ENCODE assay signal across 25 mouse cellular contexts in the genomic region with DNA sequence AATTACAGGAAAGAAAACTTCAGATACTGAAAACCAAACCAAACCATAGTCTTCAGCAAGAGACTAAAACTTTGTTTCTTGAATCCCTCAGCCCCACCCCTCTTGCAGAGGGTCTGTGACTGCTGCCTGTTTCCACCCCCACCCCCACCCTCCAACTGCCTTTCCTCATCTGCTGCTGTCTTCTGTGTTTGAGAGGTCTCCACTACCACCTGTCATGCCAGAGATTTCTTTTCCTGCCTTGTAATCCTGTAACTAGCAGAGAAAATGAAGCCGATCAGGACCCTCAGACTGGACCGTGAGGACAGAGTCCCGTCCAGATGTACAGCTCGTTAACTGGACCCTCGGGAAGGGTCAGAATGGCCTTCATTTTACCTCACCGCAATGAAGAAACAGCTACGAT.
DNase-seq lines count a peak whose midpoint lies in the region; ATAC-seq and TF ChIP-seq lines count a peak whose summit lies in the region.
"Had no signal": no experiment of that assay in that cellular context is flagged by ENCODE, and none has a peak within 500 bp of the region (broad histone marks: within the 10 kb centered on the region; RNA-seq: fewer than 3 reads in every experiment).

No protein-coding gene starts in this region.

- no peaks in the 10 kb centered on the region for H3K27me3 ChIP-seq in embryonic facial prominence, embryonic 14.5 days (replicated peaks; ENCODE audit: control insufficient read depth, insufficient read depth, low read length)
- no peaks in the 10 kb centered on the region for H3K27me3 ChIP-seq in embryonic facial prominence, embryonic 10.5 days (replicated peaks; ENCODE audit: low read depth, poor library complexity, severe bottlenecking)
- no peaks in the 10 kb centered on the region for H3K27me3 ChIP-seq in intestine, embryonic 16.5 days (replicated peaks; ENCODE audit: control insufficient read depth, insufficient read depth, low read length)
- no peaks in the 10 kb centered on the region for H3K27me3 ChIP-seq in intestine, postnatal 0 days (replicated peaks; ENCODE audit: control insufficient read depth, insufficient read depth, low read length)
- H3K27me3 ChIP-seq in testis, adult 2 months (ENCODE audit: control insufficient read depth, insufficient read depth, low read length): no peaks in the 10 kb centered on the region
- H3K27me3 ChIP-seq: embryonic facial prominence, embryonic 15.5 days; heart, embryonic 13.5 days had no signal

- no peaks in the 10 kb centered on the region for H3K4me1 ChIP-seq in embryonic facial prominence, embryonic 14.5 days (ENCODE audit: control insufficient read depth, insufficient read depth, low read length)
- H3K4me1 ChIP-seq in embryonic facial prominence, embryonic 10.5 days: no peaks in the 10 kb centered on the region
- peaks cover 7% of the 10 kb centered on the region; the same call in 1 of the 2 replicates for H3K4me1 ChIP-seq in intestine, embryonic 16.5 days (ENCODE audit: control insufficient read depth, insufficient read depth, low read length)
- H3K4me1 ChIP-seq in intestine, postnatal 0 days (replicated peaks; ENCODE audit: control insufficient read depth, insufficient read depth, low read length): no peaks in the 10 kb centered on the region; the same call in 1 of the 2 replicates
- peaks cover 8% of the 10 kb centered on the region; the same call in 1 of the 2 replicates for H3K4me1 ChIP-seq in testis, adult 2 months (ENCODE audit: control insufficient read depth, insufficient read depth, low read length)
- H3K4me1 ChIP-seq: heart, embryonic 10.5 days; heart, embryonic 13.5 days had no signal

- H3K9ac ChIP-seq in embryonic facial prominence, embryonic 14.5 days (ENCODE audit: low read depth, low read length): no peak overlapping the region
- H3K9ac ChIP-seq in intestine, embryonic 16.5 days (ENCODE audit: low read depth, low read length): no peak overlapping the region
- no peak overlapping the region for H3K9ac ChIP-seq in intestine, postnatal 0 days (ENCODE audit: low read depth, low read length)
- H3K9ac ChIP-seq: embryonic facial prominence, embryonic 15.5 days; heart, embryonic 13.5 days; hindbrain, embryonic 14.5 days had no signal

- H3K9me3 ChIP-seq in embryonic facial prominence, embryonic 14.5 days (ENCODE audit: control insufficient read depth, low read length): no peaks in the 10 kb centered on the region
- no peaks in the 10 kb centered on the region for H3K9me3 ChIP-seq in embryonic facial prominence, embryonic 10.5 days
- no peaks in the 10 kb centered on the region for H3K9me3 ChIP-seq in intestine, embryonic 16.5 days (ENCODE audit: control insufficient read depth, low read length)
- H3K9me3 ChIP-seq in intestine, postnatal 0 days (ENCODE audit: control insufficient read depth): no peaks in the 10 kb centered on the region
- H3K9me3 ChIP-seq: embryonic facial prominence, embryonic 15.5 days; heart, embryonic 10.5 days; heart, embryonic 13.5 days had no signal

- H3K4me3 ChIP-seq in embryonic facial prominence, embryonic 14.5 days (ENCODE audit: low read depth, low read length): no peak overlapping the region
- H3K4me3 ChIP-seq in embryonic facial prominence, embryonic 10.5 days: no peak overlapping the region
- H3K4me3 ChIP-seq in intestine, embryonic 16.5 days (ENCODE audit: low read length): no peak overlapping the region
- no peak overlapping the region for H3K4me3 ChIP-seq in intestine, postnatal 0 days (ENCODE audit: low read depth, low read length)
- peak overlapping the region; percentile 70 for H3K4me3 ChIP-seq in testis, adult 2 months (ENCODE audit: control insufficient read depth, low read depth, low read length)
- H3K4me3 ChIP-seq: embryonic facial prominence, embryonic 15.5 days; heart, adult 2 months; heart, embryonic 10.5 days; heart, embryonic 13.5 days had no signal

- H3K27ac ChIP-seq in embryonic facial prominence, embryonic 14.5 days (replicated peaks; ENCODE audit: low read depth, low read length): no peak overlapping the region
- no peak overlapping the region for H3K27ac ChIP-seq in embryonic facial prominence, embryonic 10.5 days (replicated peaks)
- H3K27ac ChIP-seq in intestine, embryonic 16.5 days (ENCODE audit: low read length): no peak overlapping the region; the same call in 1 of the 2 replicates
- no peak overlapping the region for H3K27ac ChIP-seq in intestine, postnatal 0 days (ENCODE audit: low read depth, low read length)
- peak overlapping the region; percentile 89 for H3K27ac ChIP-seq in testis, adult 2 months (ENCODE audit: control insufficient read depth, insufficient read depth, low read depth, low read length)
- H3K27ac ChIP-seq: embryonic facial prominence, embryonic 15.5 days; heart, adult 2 months; heart, embryonic 10.5 days; heart, embryonic 13.5 days; hindbrain, embryonic 14.5 days had no signal

- DNase-seq in embryonic facial prominence, embryonic 14.5 days (ENCODE audit: low spot score): no peak
- no peak for DNase-seq in embryonic facial prominence, embryonic 10.5 days (ENCODE audit: low spot score)
- no peak for DNase-seq in testis, postnatal 10 days (ENCODE audit: low spot score)
- no peak for DNase-seq in right cerebral cortex, postnatal 36 days (ENCODE audit: low spot score in 2 of 2)
- DNase-seq: adrenal gland, adult 8-10 months; adrenal gland, postnatal 25 days; cerebellum, adult 11-12 months; cerebellum, adult 8-10 months; cerebellum, postnatal 10 days; cerebellum, postnatal 36 days; embryo, embryonic 11 days; gastrocnemius, postnatal 10 days; gastrocnemius, postnatal 36 days; heart, adult 2 months; heart, postnatal 14 days; heart, postnatal 4 days had no signal

- ATAC-seq in embryonic facial prominence, embryonic 14.5 days (ENCODE audit: low read depth): peak; percentile 28; the same call in 1 of the 2 replicates
- peak; percentile 7; the same call in 1 of the 2 replicates for ATAC-seq in intestine, embryonic 16.5 days
- ATAC-seq in intestine, postnatal 0 days: no peak
- ATAC-seq: activated CD4-positive, CD25-positive, alpha-beta regulatory T cell, adult 4 months; forebrain, embryonic 14.5 days had no signal

- TF ChIP-seq POLR2A in testis, adult 2 months (IDR thresholded peaks at IDR 0.05; ENCODE audit: control insufficient read depth, low read depth, low read length): no peak

- WGBS in embryonic facial prominence, embryonic 14.5 days: 74% methylated on average over 7 of the region's 7 CpGs
- 85% methylated on average over 7 of the region's 7 CpGs for WGBS in embryonic facial prominence, embryonic 10.5 days
- WGBS in intestine, embryonic 16.5 days: 73% methylated on average over 7 of the region's 7 CpGs
- WGBS in intestine, postnatal 0 days: 64% methylated on average over 7 of the region's 7 CpGs

- H3K36me3 ChIP-seq in embryonic facial prominence, embryonic 14.5 days (ENCODE audit: control insufficient read depth, insufficient read depth, low read length): peaks cover 36% of the 10 kb centered on the region
- peaks cover 46% of the 10 kb centered on the region for H3K36me3 ChIP-seq in embryonic facial prominence, embryonic 10.5 days (replicated peaks)
- H3K36me3 ChIP-seq in intestine, embryonic 16.5 days (ENCODE audit: control insufficient read depth, insufficient read depth, low read length): 0 out of 2 replicates have a peak, but pooled peaks cover 7% of the 10 kb centered on the region
- H3K36me3 ChIP-seq in intestine, postnatal 0 days (ENCODE audit: control insufficient read depth, insufficient read depth): peaks cover 33% of the 10 kb centered on the region
- H3K36me3 ChIP-seq in testis, adult 2 months (ENCODE audit: control insufficient read depth, insufficient read depth, low read length): no peaks in the 10 kb centered on the region

- TF ChIP-seq CTCF in intestine, postnatal 0 days (IDR thresholded peaks at IDR 0.05; ENCODE audit: low read depth): no peak
- TF ChIP-seq CTCF in testis, adult 2 months (IDR thresholded peaks at IDR 0.05; ENCODE audit: control insufficient read depth, insufficient read depth, insufficient replicate concordance, low read depth, low read length): no peak

- H3K4me2 ChIP-seq in embryonic facial prominence, embryonic 14.5 days (ENCODE audit: low read depth, low read length): no peak overlapping the region
- H3K4me2 ChIP-seq in intestine, embryonic 16.5 days (ENCODE audit: low read depth, low read length): no peak overlapping the region
- no peak overlapping the region for H3K4me2 ChIP-seq in intestine, postnatal 0 days (replicated peaks; ENCODE audit: low read depth)
- H3K4me2 ChIP-seq: embryonic facial prominence, embryonic 15.5 days; heart, embryonic 13.5 days; hindbrain, embryonic 14.5 days had no signal
